Mouse (Mus musculus): ENCODE results near the gene Egr4. TPM values are rescaled to one million over a fixed set of nuclear protein-coding genes. Genes with fewer than 3 reads are reported as not detected.

The Egr4 gene
- polyA plus RNA-seq, 1 experiment from 2014 or later: not detected

DNA sequence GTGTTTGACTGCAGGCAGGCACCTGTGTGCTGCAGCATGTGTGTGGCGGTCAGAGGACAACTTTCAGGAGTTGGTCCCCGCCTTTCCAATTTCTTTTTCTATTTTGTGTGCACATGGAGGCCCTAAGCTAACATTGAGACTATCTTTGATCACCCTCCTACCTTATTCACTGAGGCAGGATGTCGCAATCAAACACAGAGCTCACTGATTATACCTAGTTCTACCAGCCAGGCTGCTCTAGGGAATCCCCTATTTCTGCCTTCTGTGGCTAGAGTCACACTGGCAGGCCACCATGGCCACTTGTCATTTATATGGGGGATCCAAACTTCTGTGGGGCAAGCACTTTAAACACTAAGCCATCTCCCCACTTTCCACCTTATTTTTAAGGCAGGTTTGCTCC, 23.7 kb downstream of the Egr4 start:
- Histone ChIP-seq H3K9ac (no peak overlapping the region), H3K9me3 (no peaks in the 10 kb centered on the region; the same call in 1 of the 2 replicates), H3K4me2 (no peak overlapping the region), H3K36me3 (no peaks in the 10 kb centered on the region), H3K4me3 (no peak overlapping the region), H3K4me1 (peaks cover 4% of the 10 kb centered on the region), H3K27me3 (peaks cover 35% of the 10 kb centered on the region), H3K27ac (no peak overlapping the region)
- 72% methylated on average over 3 of the region's 3 CpGs for WGBS
- ATAC-seq (ENCODE audit: insufficient number of reproducible peaks, low FRiP score, low TSS enrichment, low read depth): no peak

DNA sequence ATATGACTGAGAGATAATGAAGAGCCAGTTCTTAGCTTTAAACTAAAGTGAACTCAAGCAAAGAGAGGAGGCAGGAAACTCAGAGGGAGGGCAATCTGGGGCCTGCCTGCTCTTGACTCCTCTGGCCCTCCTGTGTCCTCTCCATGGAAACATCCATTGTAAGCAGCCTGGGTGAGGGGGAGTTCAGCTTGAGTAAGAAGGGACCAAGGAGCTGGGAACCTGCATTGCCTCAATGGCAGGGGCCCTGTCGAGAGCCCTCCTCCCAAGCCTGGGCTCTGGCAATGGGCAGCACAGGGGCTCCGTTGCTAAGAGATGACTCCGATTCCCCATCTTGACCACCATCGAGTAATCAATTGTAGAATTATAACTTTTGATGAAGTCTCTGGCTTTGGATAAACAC, 24.9 kb downstream of the Egr4 start:
- peaks cover 47% of the 10 kb centered on the region for H3K27me3 ChIP-seq
- no peaks in the 10 kb centered on the region; the same call in 1 of the 2 replicates for H3K9me3 ChIP-seq
- H3K27ac ChIP-seq: no peak overlapping the region
- no peaks in the 10 kb centered on the region for H3K36me3 ChIP-seq
- 81% methylated on average over 4 of the region's 4 CpGs for WGBS
- ATAC-seq (ENCODE audit: insufficient number of reproducible peaks, low FRiP score, low TSS enrichment, low read depth): no peak
- no peak overlapping the region for H3K4me3 ChIP-seq
- H3K4me2 ChIP-seq: no peak overlapping the region
- peaks cover 16% of the 10 kb centered on the region for H3K4me1 ChIP-seq
- no peak overlapping the region for H3K9ac ChIP-seq

DNA sequence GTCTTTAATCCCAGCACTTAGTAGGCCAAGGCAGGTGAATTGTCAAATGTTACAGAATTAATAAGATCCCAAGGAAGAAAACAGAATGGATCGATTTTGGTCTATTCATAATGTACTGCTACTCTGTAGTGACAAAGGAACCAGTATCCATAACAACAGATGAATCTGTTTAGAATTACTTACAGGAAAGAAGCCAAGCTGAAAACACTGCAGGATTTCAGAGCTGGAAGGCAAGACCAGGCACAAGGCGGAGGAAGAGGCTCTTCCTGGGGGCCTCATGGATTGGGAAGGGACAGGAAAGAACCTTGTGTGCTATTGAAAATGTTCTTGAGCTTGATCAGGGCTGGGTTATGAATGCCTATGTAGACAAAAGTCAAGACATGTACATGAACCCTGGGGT, 27.7 kb downstream of the Egr4 start:
- WGBS: 57% methylated on average over 2 of the region's 2 CpGs
- Histone ChIP-seq H3K4me1 (peaks cover 13% of the 10 kb centered on the region), H3K4me2 (no peak overlapping the region), H3K4me3 (no peak overlapping the region), H3K36me3 (no peaks in the 10 kb centered on the region), H3K27ac (no peak overlapping the region), H3K27me3 (peaks cover 62% of the 10 kb centered on the region), H3K9me3 (no peaks in the 10 kb centered on the region), H3K9ac (no peak overlapping the region)
- no peak for ATAC-seq (ENCODE audit: insufficient number of reproducible peaks, low FRiP score, low TSS enrichment, low read depth)

DNA sequence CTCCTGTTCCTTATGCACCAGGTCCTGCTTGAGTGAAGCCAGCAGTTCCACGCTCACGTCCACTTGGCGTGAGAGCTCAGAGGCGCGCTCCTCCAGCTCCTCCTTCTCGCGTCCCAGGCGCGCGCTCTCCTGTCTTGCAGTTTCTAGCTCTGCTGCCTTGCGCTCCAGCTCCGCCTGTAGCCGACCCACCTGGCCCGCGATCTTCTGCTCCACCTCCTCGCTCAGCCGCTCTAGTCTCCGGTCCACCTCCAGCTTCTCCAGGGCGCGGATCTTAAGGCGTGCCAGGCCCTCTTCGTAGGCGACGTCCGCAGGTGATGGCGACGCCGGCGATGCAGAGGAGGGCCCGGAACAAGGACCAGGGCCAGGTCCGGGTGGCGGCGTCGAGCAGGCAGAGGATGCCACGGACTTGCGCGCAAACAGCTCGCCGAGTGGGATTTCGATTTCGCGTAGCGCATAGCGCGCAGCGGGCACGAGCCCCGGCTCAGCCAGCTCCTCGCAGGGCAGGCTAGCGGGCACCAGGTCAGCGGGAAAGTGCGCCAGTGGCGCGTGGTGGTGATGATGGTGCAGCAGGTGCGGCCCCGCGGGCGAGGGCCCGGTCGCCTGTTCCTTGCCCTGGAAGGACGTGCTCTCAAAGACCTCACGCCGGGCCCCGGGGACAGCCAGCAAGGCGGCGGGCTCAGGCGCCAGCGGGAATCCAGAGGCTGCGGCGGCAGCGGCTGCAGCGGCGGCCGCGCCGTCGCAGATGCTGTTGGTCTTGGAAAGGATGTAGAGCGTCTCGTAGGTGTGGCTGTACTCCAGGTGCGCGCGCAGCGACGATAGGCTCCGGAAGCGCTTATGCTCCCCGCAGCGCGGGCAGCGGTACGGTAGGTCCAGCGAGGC, 29.3 kb downstream of the Egr4 start:
- Histone ChIP-seq H3K4me2 (peak overlapping the region; percentile 62), H3K27ac (no peak overlapping the region), H3K4me3 (peak overlapping the region; percentile 39), H3K27me3 (peaks cover 78% of the 10 kb centered on the region), H3K4me1 (peaks cover 13% of the 10 kb centered on the region), H3K36me3 (no peaks in the 10 kb centered on the region), H3K9me3 (no peaks in the 10 kb centered on the region), H3K9ac (no peak overlapping the region)
- 2% methylated on average over 92 of the region's 92 CpGs for WGBS
- ATAC-seq (ENCODE audit: insufficient number of reproducible peaks, low FRiP score, low TSS enrichment, low read depth): no peak

DNA sequence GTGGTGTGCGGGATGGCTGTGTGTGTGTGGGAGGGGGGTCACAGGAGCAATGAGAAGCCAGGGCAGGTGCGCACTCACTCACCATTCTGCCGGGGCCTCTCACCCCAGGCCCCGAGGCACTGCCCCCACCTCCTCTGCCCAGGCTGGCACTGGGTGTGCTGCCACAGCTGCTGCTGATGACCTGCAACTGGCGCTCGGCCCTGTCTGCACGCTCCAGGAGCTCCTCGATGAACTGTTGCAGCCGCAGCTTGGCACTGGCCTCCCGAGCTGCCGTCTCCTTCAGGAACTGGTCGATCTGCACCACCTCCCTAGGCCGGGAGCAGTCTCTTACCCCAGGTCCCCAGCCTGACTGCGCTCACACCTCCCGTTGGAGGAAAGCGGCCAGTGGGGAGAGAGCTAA, 32.7 kb downstream of the Egr4 start:
- Histone ChIP-seq H3K27me3 (peaks cover 66% of the 10 kb centered on the region), H3K4me3 (no peak overlapping the region), H3K36me3 (no peaks in the 10 kb centered on the region), H3K9ac (no peak overlapping the region), H3K4me1 (peaks cover 13% of the 10 kb centered on the region), H3K4me2 (no peak overlapping the region), H3K9me3 (no peaks in the 10 kb centered on the region), H3K27ac (no peak overlapping the region)
- ATAC-seq (ENCODE audit: insufficient number of reproducible peaks, low FRiP score, low TSS enrichment, low read depth): no peak
- WGBS: 64% methylated on average over 16 of the region's 16 CpGs

DNA sequence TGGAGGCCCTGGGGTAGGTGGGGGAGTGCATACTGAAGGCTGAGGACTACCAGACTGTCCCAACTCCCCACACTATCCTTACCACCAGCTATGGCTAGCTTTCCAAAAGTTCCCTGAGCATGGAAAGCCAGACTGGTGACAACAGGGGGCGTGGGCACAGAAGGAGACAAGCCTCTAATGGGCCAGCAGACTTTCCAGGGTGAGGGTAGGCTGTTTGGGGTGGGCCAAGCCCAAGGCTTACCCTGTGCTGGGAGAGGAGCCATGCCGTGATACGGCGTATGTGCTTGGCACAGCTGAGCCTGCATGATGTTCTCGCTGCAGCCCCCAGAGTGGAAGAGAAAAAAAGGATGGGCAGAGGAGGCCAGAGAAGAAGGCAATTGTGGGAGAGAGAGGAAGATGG, 33.4 kb downstream of the Egr4 start:
- peaks cover 13% of the 10 kb centered on the region for H3K4me1 ChIP-seq
- peaks cover 59% of the 10 kb centered on the region for H3K27me3 ChIP-seq
- no peak overlapping the region for H3K9ac ChIP-seq
- H3K9me3 ChIP-seq: no peaks in the 10 kb centered on the region
- no peaks in the 10 kb centered on the region for H3K36me3 ChIP-seq
- WGBS: 78% methylated on average over 5 of the region's 5 CpGs
- no peak overlapping the region for H3K4me3 ChIP-seq
- no peak overlapping the region for H3K4me2 ChIP-seq
- ATAC-seq (ENCODE audit: insufficient number of reproducible peaks, low FRiP score, low TSS enrichment, low read depth): no peak
- H3K27ac ChIP-seq: no peak overlapping the region

DNA sequence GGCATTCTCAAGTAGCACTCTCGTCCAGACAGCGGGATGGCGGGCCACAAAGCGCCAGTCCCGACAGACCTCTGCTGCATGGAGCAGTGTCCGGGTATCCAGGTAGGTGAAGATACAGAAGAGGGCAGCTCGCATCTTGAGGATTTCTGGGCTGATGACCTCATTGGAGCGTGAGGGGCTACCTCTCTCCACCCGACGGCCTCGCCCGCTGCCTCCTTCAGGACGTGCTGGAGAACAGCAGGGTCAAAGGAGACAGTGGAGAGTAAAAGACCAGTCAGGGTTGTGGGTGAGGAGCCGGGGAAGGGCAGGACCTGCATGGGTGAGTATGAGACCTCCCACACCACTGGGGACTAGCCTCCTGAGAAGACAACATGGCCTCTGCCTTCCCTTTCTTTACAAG, 35.0 kb downstream of the Egr4 start:
- 43% methylated on average over 14 of the region's 14 CpGs for WGBS
- Histone ChIP-seq H3K27me3 (peaks cover 43% of the 10 kb centered on the region), H3K27ac (no peak overlapping the region)

DNA sequence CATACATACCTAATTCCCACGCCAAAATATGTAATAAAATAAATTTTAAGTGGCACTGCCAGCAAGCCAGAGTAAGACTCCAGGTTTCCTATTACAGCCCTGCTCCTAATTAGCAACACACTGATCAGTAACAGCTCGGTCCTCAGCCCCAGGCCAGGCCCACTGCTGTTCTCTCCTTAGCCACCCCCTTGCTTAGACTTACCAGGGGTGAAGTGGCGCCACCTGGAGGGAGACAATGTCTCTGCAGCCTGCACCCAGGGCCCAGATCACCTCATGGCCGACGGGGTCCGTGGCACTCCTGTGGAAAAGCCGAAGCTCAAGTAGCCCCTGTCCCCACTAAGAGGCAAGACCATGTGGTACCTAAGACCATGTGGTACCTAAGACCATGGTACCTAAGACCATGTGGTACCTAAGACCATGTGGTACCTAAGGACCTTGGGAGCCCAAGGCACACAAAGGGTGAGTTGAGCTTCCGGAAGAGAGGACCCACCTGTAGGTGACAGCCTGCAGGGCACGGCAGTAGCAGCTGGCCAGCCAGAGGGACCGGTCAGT, 35.9 kb downstream of the Egr4 start:
- Histone ChIP-seq H3K4me1 (no peaks in the 10 kb centered on the region), H3K9ac (no peak overlapping the region), H3K4me3 (no peak overlapping the region), H3K27me3 (peaks cover 35% of the 10 kb centered on the region), H3K4me2 (no peak overlapping the region), H3K36me3 (no peaks in the 10 kb centered on the region), H3K9me3 (no peaks in the 10 kb centered on the region), H3K27ac (no peak overlapping the region)
- 32% methylated on average over 10 of the region's 10 CpGs for WGBS
- ATAC-seq (ENCODE audit: insufficient number of reproducible peaks, low FRiP score, low TSS enrichment, low read depth): no peak

More for the DNA sequence above, 35.0 kb downstream of the Egr4 start:
- Histone ChIP-seq H3K4me1 (no peaks in the 10 kb centered on the region), H3K9me3 (no peaks in the 10 kb centered on the region), H3K9ac (no peak overlapping the region), H3K4me2 (no peak overlapping the region), H3K4me3 (no peak overlapping the region), H3K36me3 (no peaks in the 10 kb centered on the region)
- ATAC-seq (ENCODE audit: insufficient number of reproducible peaks, low FRiP score, low TSS enrichment, low read depth): no peak

DNA sequence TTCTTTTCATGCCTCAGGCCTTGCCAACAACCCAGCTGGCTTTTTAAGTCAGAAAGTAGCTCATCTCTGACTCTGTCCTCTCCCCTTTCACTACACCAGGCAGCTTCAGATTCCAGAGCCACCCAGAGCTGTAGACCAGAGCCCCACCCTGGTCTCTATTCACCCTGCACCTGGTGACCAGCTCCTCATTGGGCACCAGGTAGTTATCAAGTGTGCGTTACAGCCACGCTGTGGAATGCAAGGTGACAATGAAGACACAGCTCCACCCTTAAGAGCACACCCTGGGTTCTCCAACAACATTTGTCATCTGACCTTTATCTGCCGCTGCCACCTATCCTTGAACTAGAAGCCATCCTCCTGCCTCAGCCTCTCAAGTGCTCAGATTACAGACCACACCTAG, 37.8 kb downstream of the Egr4 start:
- Histone ChIP-seq H3K27ac (no peak overlapping the region), H3K27me3 (peaks cover 27% of the 10 kb centered on the region), H3K36me3 (no peaks in the 10 kb centered on the region), H3K4me3 (no peak overlapping the region), H3K9me3 (no peaks in the 10 kb centered on the region), H3K4me1 (no peaks in the 10 kb centered on the region), H3K9ac (no peak overlapping the region), H3K4me2 (no peak overlapping the region)
- WGBS: 77% methylated on average over 3 of the region's 3 CpGs
- no peak for ATAC-seq (ENCODE audit: insufficient number of reproducible peaks, low FRiP score, low TSS enrichment, low read depth)

DNA sequence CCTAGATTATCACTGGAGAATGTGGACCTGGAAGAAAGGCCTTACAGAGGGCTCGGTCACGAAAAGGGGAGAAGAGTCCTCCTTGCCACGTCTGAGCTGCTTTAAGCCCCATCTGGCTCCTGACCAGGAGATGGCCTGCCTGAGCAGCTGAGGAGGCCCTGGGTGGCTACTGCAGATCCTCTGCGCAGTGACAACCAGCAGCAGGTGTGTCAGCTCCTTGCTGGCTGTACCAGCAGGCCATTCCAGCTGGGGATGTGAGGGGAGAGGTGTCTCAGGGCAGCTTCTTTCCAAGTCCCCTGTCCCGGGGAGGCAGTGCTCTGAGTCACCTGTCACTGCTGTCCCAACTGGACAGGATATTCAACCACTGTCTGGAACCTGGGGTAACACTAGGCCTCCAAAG, 40.8 kb downstream of the Egr4 start:
- H3K36me3 ChIP-seq: peaks cover 20% of the 10 kb centered on the region
- no peak overlapping the region for H3K4me2 ChIP-seq
- H3K27me3 ChIP-seq: 0 out of 2 replicates have a peak, but pooled peaks cover under 1% of the 10 kb centered on the region
- H3K4me1 ChIP-seq: no peaks in the 10 kb centered on the region
- no peaks in the 10 kb centered on the region for H3K9me3 ChIP-seq
- H3K4me3 ChIP-seq: no peak overlapping the region
- no peak overlapping the region for H3K9ac ChIP-seq
- WGBS: 56% methylated on average over 5 of the region's 5 CpGs
- no peak for ATAC-seq (ENCODE audit: insufficient number of reproducible peaks, low FRiP score, low TSS enrichment, low read depth)
- H3K27ac ChIP-seq: no peak overlapping the region

DNA sequence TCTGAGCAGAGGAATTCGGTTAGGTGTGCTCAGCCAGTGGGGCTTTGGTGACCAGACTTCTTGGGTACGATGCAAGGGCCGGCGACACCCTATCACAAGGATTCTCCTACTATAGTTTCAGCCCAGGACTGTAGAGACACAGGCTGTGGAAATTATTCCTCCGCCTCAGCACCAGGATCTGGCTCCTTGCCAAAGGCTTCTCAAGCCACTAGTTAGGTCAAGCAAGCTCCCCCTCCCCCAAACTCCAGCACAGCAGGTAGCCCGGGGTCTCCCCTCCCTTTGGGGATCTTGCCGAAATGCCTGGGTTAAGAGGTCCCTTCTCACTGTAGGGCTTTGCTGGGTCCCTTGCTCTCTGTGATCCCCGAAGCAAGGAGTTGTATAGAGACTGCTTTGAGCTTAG, 41.4 kb downstream of the Egr4 start:
- no peak for ATAC-seq (ENCODE audit: insufficient number of reproducible peaks, low FRiP score, low TSS enrichment, low read depth)
- 57% methylated on average over 8 of the region's 8 CpGs for WGBS
- peaks cover 26% of the 10 kb centered on the region for H3K36me3 ChIP-seq
- H3K9ac ChIP-seq: no peak overlapping the region
- no peaks in the 10 kb centered on the region for H3K9me3 ChIP-seq
- H3K4me2 ChIP-seq: no peak overlapping the region
- no peak overlapping the region for H3K27ac ChIP-seq
- no peak overlapping the region for H3K4me3 ChIP-seq
- H3K27me3 ChIP-seq: no peaks in the 10 kb centered on the region
- H3K4me1 ChIP-seq: no peaks in the 10 kb centered on the region

DNA sequence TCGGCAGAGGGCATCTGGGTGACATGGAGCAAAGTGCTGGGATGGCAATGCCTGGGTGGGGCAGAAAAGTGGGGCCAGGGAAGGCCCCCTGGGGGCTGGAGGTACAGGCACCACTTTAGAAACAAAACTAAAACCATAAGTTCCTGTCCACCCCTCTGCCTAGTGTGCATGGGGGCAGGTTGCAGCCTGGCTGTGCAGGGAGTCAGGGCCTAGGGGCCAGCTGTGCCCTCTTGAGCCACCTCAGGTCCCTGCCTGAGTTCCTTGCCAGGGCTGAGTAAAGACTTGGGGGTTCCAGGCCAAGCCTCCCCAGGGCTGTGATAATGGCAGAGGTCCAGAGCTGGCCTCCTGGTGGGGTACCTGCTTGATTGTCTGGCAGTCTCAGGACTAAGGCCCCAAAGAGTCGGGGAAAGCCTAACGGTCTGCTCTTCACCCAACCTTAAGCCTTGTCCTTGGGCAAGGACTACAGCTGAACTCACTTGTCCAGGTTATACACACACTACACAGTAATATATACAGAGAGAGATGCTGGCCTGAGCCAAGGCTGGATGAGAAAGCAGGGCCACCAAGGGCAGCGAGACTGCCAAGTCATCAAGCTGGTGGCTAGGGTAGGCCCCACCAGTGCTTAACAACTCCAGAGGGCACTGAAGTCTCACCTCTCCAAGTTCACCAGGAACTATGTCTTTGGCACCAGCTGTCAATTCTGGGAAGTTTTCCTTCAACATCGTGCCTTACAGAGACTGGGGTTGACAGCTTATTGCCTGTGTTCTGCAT, 43.5 kb downstream of the Egr4 start:
- peaks cover 47% of the 10 kb centered on the region for H3K36me3 ChIP-seq
- no peaks in the 10 kb centered on the region for H3K9me3 ChIP-seq
- no peak for ATAC-seq (ENCODE audit: insufficient number of reproducible peaks, low FRiP score, low TSS enrichment, low read depth)
- H3K4me3 ChIP-seq: no peak overlapping the region
- H3K9ac ChIP-seq: no peak overlapping the region
- no peak overlapping the region for H3K4me2 ChIP-seq
- no peaks in the 10 kb centered on the region for H3K27me3 ChIP-seq
- H3K4me1 ChIP-seq: no peaks in the 10 kb centered on the region
- H3K27ac ChIP-seq: no peak overlapping the region
- 66% methylated on average over 5 of the region's 5 CpGs for WGBS
